Mouse (Mus musculus): ENCODE results near the gene Fgfr2.

The Fgfr2 gene

GRCm38 (mm10) chr7:130378308-130378707 is 2744.8 kb downstream of the Fgfr2 start:
- DNase-seq (ENCODE audit: low spot score), result no peak

- DNase-seq (ENCODE audit: low spot score), result no peak
These were observed 2748.8 kb downstream of the Fgfr2 start for GRCm38 (mm10) chr7:130374311-130374710.

- no peak for DNase-seq (ENCODE audit: low spot score)
These were observed 2754.1 kb downstream of the Fgfr2 start for GRCm38 (mm10) chr7:130368827-130369641.

- no peak for DNase-seq (ENCODE audit: low spot score)
These were observed 2754.9 kb downstream of the Fgfr2 start for GRCm38 (mm10) chr7:130368036-130368826.

- no peak for DNase-seq (ENCODE audit: low spot score)
These were observed 2755.7 kb downstream of the Fgfr2 start for GRCm38 (mm10) chr7:130367222-130368035.

- no peak for DNase-seq (ENCODE audit: low spot score)
These were observed 2757.4 kb downstream of the Fgfr2 start for GRCm38 (mm10) chr7:130365711-130366110.

GRCm38 (mm10) chr7:130340412-130341152 is 2782.6 kb downstream of the Fgfr2 start:
- DNase-seq (ENCODE audit: low spot score), result no peak

GRCm38 (mm10) chr7:130337601-130338000 is 2785.5 kb downstream of the Fgfr2 start:
- no peak for DNase-seq (ENCODE audit: low spot score)

- no peak for DNase-seq (ENCODE audit: low spot score)
These were observed 2787.6 kb downstream of the Fgfr2 start for GRCm38 (mm10) chr7:130335440-130336051.

- no peak for DNase-seq (ENCODE audit: low spot score)
These were observed 2790.5 kb downstream of the Fgfr2 start for GRCm38 (mm10) chr7:130332515-130333220.

- DNase-seq (ENCODE audit: low spot score), result no peak
These were observed 2795.4 kb downstream of the Fgfr2 start for GRCm38 (mm10) chr7:130327603-130328365.

- no peak for DNase-seq (ENCODE audit: low spot score)
These were observed 2797.1 kb downstream of the Fgfr2 start for GRCm38 (mm10) chr7:130325983-130326433.

- no peak for DNase-seq (ENCODE audit: low spot score)
These were observed 2798.3 kb downstream of the Fgfr2 start for GRCm38 (mm10) chr7:130324716-130325401.

- DNase-seq (ENCODE audit: low spot score), result no peak
These were observed 2799.4 kb downstream of the Fgfr2 start for GRCm38 (mm10) chr7:130323766-130324165.

- DNase-seq (ENCODE audit: low spot score), result no peak
These were observed 2803.2 kb downstream of the Fgfr2 start for GRCm38 (mm10) chr7:130319799-130320556.

- DNase-seq (ENCODE audit: low spot score), result no peak
These were observed 2806.9 kb downstream of the Fgfr2 start for GRCm38 (mm10) chr7:130316294-130316693.

- no peak for DNase-seq (ENCODE audit: low spot score)
These were observed 2807.9 kb downstream of the Fgfr2 start for GRCm38 (mm10) chr7:130315221-130315620.

- DNase-seq (ENCODE audit: low spot score), result no peak
These were observed 2808.5 kb downstream of the Fgfr2 start for GRCm38 (mm10) chr7:130314658-130315057.

Data from spleen, adult 12 weeks (tissue).